Mouse (Mus musculus) mouse trophoblast stem cell (cell line): ENCODE results near the gene Gypa.

ENCODE experiments used
- in situ Hi-C, 2 experiments: fragments of 300-500 bp; cut with MseI, MboI; formaldehyde crosslinking; loops; 2 replicates in 1 of 2; 3 replicates in 1 of 2; pipeline ENCODE4 v1.15.1; 2025

Gene Gypa

GRCm38 (mm10) chr8:80493523-80494345 is at the start of gene Gypa:
Gene Gypa (plus strand): TSS chr8:80493781.
- in situ Hi-C loops, result loop anchor here (5.0 to 25.0 kb wide), 2 partner anchors 194 to 531 kb away; no protein-coding TSS in a partner anchor

DNA sequence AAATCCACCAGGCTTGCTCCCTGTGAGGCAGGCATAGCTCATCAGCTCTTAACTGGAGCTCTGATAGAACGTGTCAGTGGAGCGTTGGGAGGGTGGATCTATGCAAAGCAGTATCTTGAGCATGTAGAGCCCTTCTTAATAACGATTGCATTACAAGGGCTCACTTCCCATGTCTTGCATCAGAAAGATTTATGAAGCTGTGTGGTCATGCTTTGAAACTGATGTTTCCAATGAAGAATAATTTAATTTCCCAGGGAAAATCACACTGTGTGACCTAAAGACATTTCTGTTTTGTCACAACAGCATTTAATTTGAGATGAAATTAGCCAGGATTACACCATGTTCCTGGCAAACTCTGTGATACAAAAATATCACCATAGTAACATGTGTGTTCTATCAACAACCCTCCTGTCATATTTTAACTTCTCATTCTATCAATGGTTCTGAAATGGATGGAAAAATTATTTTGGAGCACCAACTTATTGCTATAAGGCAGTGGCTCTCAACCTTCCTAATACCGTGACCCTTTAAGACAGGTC is 49.0 kb upstream of the Gypa start:
- in situ Hi-C loops, result no loop called here

DNA sequence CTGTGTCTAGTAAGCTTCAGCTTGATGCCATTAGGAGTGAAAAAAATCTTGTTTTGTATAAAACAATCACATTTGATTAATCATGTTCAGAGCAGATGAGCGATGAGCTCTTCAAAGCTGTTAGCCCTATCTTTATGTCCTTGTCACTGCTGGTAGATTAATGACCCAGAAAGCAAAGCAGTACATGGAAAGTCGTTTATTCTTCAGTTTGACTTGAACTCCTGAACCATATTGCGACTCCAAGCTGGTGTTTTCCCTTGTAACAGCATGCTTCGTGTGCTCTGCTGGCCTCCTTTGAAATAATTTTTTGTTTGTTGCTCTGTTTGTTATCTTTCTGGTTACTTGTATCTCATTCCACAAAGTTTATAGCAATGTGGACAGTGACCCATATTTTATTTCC is 46.4 kb upstream of the Gypa start:
- in situ Hi-C loops, result no loop called here

GRCm38 (mm10) chr8:80451938-80452690 is 41.5 kb upstream of the Gypa start:
- in situ Hi-C loops, result no loop called here

GRCm38 (mm10) chr8:80463450-80463917 is 30.1 kb upstream of the Gypa start:
- in situ Hi-C loops, result no loop called here

DNA sequence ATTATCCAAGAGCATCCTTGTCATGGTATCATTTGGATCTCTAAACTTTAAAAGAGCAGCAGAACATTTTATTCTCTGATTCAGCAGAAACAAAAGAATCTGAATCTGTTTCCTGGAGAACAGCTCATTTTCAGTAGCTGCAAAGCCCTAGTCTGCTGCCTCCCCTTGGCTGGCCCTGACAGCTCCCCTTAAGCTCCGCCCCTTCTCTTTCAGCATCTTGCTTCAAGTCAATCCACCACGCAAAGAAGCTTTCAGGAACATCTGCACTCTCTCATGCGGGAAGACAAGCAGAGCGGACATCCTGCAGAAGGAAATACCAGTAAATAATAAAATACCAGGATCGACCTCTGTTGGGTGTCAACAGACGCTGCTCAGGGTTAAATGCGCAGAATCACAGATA is 18.6 kb upstream of the Gypa start:
- in situ Hi-C loops, result loop anchor here in 1 of 2 experiments (25.0 kb wide), 1 partner anchor 513 kb away; no protein-coding TSS in a partner anchor

GRCm38 (mm10) chr8:80478156-80478555 is 15.4 kb upstream of the Gypa start:
- in situ Hi-C loops, result loop anchor here in 1 of 2 experiments (25.0 kb wide), 1 partner anchor 516 kb away; no protein-coding TSS in a partner anchor

DNA sequence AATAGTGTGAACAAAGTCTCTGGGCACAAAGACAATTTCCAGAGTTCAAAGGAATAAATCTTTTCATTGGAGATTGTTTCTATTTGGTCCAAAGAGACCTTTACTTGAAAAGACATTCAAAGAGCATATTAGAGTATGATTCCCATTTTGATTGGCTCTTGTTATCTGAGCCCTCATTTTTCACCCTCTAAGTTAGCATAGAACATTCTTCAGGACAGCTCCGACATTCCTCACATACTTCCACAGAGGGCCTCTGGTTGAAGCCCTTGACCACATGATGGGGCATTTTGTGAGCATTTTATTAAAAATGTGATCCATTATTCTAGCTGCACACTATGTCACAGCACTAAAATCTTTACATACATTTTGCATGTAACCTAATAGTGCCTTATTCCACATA is 14.5 kb upstream of the Gypa start:
- in situ Hi-C loops, result loop anchor here in 1 of 2 experiments (25.0 kb wide), 1 partner anchor 517 kb away; no protein-coding TSS in a partner anchor

DNA sequence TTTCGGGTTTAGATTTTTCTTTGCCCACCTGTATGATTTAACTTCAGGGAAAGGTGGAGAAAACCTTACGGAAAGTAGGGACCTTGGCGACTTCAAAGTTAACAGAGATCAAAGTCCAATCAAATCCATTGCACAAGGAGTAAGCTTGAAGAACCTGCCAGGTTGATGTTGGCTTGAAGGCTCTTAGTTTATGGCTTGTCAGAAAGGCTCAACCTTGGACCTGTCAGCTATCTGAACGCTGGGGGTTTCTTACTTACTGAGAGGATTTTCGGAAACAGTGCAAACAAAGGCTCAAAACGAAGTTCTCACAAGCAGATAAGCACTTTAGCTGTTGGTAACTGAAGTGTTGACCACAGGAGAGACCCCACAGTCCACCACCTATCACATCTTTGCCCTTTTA is 11.4 kb upstream of the Gypa start:
- in situ Hi-C loops, result loop anchor here (5.0 to 25.0 kb wide), 3 partner anchors 520 to 747 kb away; no protein-coding TSS in a partner anchor

- in situ Hi-C loops, result loop anchor here (5.0 to 25.0 kb wide), 3 partner anchors 521 to 748 kb away; no protein-coding TSS in a partner anchor
Measured at GRCm38 (mm10) chr8:80482822-80483774, 10.5 kb upstream of the Gypa start.

- in situ Hi-C loops, result loop anchor here (5.0 to 25.0 kb wide), 2 partner anchors 196 to 529 kb away; no protein-coding TSS in a partner anchor
Measured at GRCm38 (mm10) chr8:80491562-80491961, 2.0 kb upstream of the Gypa start.

DNA sequence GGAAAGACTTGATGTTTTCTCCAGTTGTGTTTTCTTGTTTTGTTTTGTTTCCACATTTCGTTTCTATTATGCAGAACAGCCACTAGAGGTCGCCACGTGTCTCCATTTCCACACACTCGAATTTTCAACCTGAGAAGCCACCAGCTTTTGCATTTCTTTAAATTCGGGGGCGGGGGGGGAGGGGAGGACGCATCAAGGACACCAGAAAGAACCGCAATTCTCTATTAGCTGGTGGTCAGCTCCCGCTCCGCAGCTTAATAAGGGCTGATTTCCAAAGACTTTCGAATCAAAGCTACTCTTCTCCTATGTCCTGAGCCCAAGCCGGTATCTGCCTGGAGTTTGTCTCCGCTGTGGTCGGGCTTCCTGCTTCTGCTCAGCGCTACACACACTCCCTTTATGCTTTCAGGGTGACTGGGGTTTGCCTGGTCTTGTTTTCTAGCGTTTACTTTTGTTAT is 567 bp upstream of the Gypa start:
- in situ Hi-C loops, result loop anchor here (5.0 to 25.0 kb wide), 2 partner anchors 194 to 531 kb away; no protein-coding TSS in a partner anchor

DNA sequence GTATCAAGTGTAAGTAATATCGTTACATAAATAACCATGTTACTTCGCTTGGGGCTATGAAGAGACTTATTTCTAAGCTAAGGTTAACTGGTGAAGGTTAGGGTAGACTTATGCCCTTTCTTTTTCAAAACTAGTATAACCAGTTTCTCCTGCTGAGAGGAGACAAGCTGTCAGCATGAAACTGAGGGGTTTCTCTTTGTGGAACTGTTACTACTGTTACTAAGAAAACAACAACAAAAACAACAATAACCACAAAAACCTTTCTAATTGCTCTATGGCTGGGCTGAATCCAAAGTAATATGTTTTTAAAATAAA is 722 bp downstream of the Gypa start:
- in situ Hi-C loops, result loop anchor here (5.0 to 25.0 kb wide), 2 partner anchors 193 to 532 kb away; no protein-coding TSS in a partner anchor

GRCm38 (mm10) chr8:80494819-80495218 is 1.2 kb downstream of the Gypa start:
- in situ Hi-C loops, result loop anchor here (5.0 to 25.0 kb wide), 2 partner anchors 192 to 533 kb away; no protein-coding TSS in a partner anchor

- in situ Hi-C loops, result loop anchor here in 1 of 2 experiments (25.0 kb wide), 1 partner anchor 533 kb away; no protein-coding TSS in a partner anchor
Measured at GRCm38 (mm10) chr8:80495527-80495926, 1.9 kb downstream of the Gypa start.

DNA sequence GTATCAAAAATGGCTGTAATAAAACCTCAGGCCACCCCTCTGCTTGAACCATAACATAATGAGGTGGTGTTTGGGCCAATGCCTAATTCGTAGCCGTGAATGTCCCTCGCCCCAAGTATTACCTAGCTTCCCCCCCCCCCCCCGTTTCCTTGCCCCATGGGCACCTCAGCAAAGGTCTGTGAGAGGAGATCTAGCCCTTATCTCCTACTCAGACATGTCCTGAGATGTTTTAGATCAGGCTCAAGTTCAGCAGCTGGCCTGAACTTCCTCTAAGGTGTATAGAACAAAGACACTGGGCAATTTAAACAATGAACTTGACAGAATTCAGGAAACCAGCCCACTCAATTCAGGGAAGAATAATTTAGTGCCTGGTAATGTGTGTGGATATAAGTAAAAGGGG is 3.7 kb downstream of the Gypa start:
- in situ Hi-C loops, result loop anchor here in 1 of 2 experiments (25.0 kb wide), 1 partner anchor 535 kb away; no protein-coding TSS in a partner anchor

DNA sequence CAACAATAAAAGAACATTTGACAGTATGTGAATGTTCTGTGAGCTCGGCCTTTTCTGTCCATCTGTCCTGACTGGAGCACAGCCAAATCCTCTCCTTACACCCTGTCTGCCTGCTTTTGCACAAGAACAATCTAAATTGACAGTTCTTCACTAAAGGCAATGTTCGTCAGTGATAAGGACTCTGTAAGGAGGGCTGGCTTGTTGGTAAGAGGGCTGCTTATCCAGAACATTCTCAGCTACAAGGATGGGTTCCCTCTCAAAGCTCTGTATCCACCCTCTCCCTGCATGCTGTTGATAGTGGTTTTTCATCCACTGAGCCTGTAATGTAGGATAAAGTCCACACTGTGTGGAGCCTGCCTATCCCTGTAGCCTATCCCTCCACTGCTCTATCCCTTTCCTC is 6.7 kb downstream of the Gypa start:
- in situ Hi-C loops, result no loop called here

GRCm38 (mm10) chr8:80500773-80501172 is 7.2 kb downstream of the Gypa start:
- in situ Hi-C loops, result no loop called here

GRCm38 (mm10) chr8:80501283-80501682 is 7.7 kb downstream of the Gypa start:
- in situ Hi-C loops, result no loop called here
